ENCODE assay signal across 13 mouse cellular contexts in genomic region chr10:108067723-108068122, GRCm38 (mm10).
A peak's percentile ranks its signal among the peaks of the same experiment; 100 is the strongest.
DNase-seq lines count a peak whose midpoint lies in the region; ATAC-seq and TF ChIP-seq lines count a peak whose summit lies in the region.
"Had no signal": no experiment of that assay in that cellular context is flagged by ENCODE, and none has a peak within 500 bp of the region (broad histone marks: within the 10 kb centered on the region; RNA-seq: fewer than 3 reads in every experiment).

No protein-coding gene starts in this region.

- no peak overlapping the region; the same call in 1 of the 2 replicates for H3K4me3 ChIP-seq in lung, postnatal 0 days (ENCODE audit: low read depth, low read length)
- H3K4me3 ChIP-seq in liver, embryonic 15.5 days (replicated peaks), result no peak overlapping the region
- H3K4me3 ChIP-seq: gastrocnemius, adult 2 months; midbrain, embryonic 15.5 days had no signal

- H3K27ac ChIP-seq in lung, postnatal 0 days (ENCODE audit: low read length), result no peak overlapping the region
- no peak overlapping the region; the same call in 1 of the 2 replicates for H3K27ac ChIP-seq in liver, embryonic 15.5 days (replicated peaks)
- H3K27ac ChIP-seq: gastrocnemius, adult 2 months; midbrain, embryonic 15.5 days had no signal

- no peaks in the 10 kb centered on the region for H3K9me3 ChIP-seq in lung, postnatal 0 days (ENCODE audit: low read length)
- H3K9me3 ChIP-seq in liver, embryonic 15.5 days (replicated peaks), result no peaks in the 10 kb centered on the region
- H3K9me3 ChIP-seq: G1E; midbrain, embryonic 15.5 days had no signal

- peak; percentile 31 for DNase-seq in lung, postnatal 0 days (ENCODE audit: low spot score)
- DNase-seq in lung, postnatal 14 days, result no peak
- DNase-seq in kidney, postnatal 10 days, result peak; percentile 22
- no peak for DNase-seq in ovary, postnatal 14 days (ENCODE audit: low spot score)
- no peak for DNase-seq in right cerebral cortex, postnatal 10 days (ENCODE audit: low spot score in 2 of 2)
- no peak for DNase-seq in left cerebral cortex, adult 18-20 months (ENCODE audit: low spot score in 2 of 2)
- DNase-seq: B cell, adult 2 months; cerebellum, adult 18-20 months; gastrocnemius, adult 2 months had no signal

- H3K4me1 ChIP-seq in lung, postnatal 0 days (ENCODE audit: insufficient read depth, low read depth, low read length), result 0 out of 2 replicates have a peak, but pooled peaks cover 3% of the 10 kb centered on the region
- H3K4me1 ChIP-seq in liver, embryonic 15.5 days (replicated peaks), result 0 out of 2 replicates have a peak, but pooled peaks cover 3% of the 10 kb centered on the region
- H3K4me1 ChIP-seq: midbrain, embryonic 15.5 days had no signal

- no peak for TF ChIP-seq EP300 in lung, postnatal 0 days (IDR thresholded peaks at IDR 0.05)

- no peaks in the 10 kb centered on the region for H3K27me3 ChIP-seq in lung, postnatal 0 days (replicated peaks; ENCODE audit: insufficient read depth, low read length)
- no peaks in the 10 kb centered on the region for H3K27me3 ChIP-seq in liver, embryonic 15.5 days
- H3K27me3 ChIP-seq: midbrain, embryonic 15.5 days had no signal

- H3K9ac ChIP-seq in lung, postnatal 0 days (replicated peaks; ENCODE audit: low read depth), result no peak overlapping the region
- H3K9ac ChIP-seq in liver, embryonic 15.5 days, result no peak overlapping the region
- H3K9ac ChIP-seq: midbrain, embryonic 15.5 days had no signal

- peak overlapping the region; percentile 44; the same call in 1 of the 2 replicates for H3K4me2 ChIP-seq in lung, postnatal 0 days (replicated peaks; ENCODE audit: low read depth, low read length)
- H3K4me2 ChIP-seq in liver, embryonic 15.5 days, result no peak overlapping the region
- H3K4me2 ChIP-seq: midbrain, embryonic 15.5 days had no signal

- no peak for TF ChIP-seq CTCF in lung, postnatal 0 days (IDR thresholded peaks at IDR 0.05)

- 15% methylated on average over 10 of the region's 10 CpGs for WGBS in lung, postnatal 0 days
- WGBS in liver, embryonic 15.5 days (ENCODE audit: insufficient replicate concordance), result 62% methylated on average over 10 of the region's 10 CpGs

- H3K36me3 ChIP-seq in lung, postnatal 0 days (ENCODE audit: insufficient read depth, low read length), result no peaks in the 10 kb centered on the region
- H3K36me3 ChIP-seq in liver, embryonic 15.5 days (replicated peaks), result no peaks in the 10 kb centered on the region
- H3K36me3 ChIP-seq: G1E; midbrain, embryonic 15.5 days had no signal

- peak; percentile 25; the same call in 1 of the 2 replicates for ATAC-seq in lung, postnatal 0 days
- ATAC-seq in liver, embryonic 15.5 days (ENCODE audit: insufficient read depth), result peak; percentile 80
- ATAC-seq in cerebellum, adult (ENCODE audit: insufficient number of reproducible peaks, low FRiP score, low TSS enrichment), result no peak
- ATAC-seq: midbrain, embryonic 15.5 days had no signal

Comparison
In these comparisons a context has a peak if more than half of its experiments do, and no peak if none do; other contexts are left out.
1. DNase-seq: peak in lung, postnatal 0 days (single experiment) and kidney, postnatal 10 days (single experiment); none in lung, postnatal 14 days (single experiment), ovary, postnatal 14 days (single experiment), right cerebral cortex, postnatal 10 days (0 of 2) and left cerebral cortex, adult 18-20 months (0 of 2).